Mouse (Mus musculus) heart, embryonic 13.5 days (tissue): ENCODE results near the gene Qsox2. TPM values are rescaled to one million over a fixed set of nuclear protein-coding genes. Genes with fewer than 3 reads are reported as not detected.

ENCODE experiments used
- ATAC-seq: fragments of 200-750 bp; cut with Nextera tagmentation; 2 replicates; pipeline ENCODE4 v1.8.0; 2017; ENCODE audit warnings: moderate TSS enrichment; ENCODE audit not compliant: insufficient number of reproducible peaks, low FRiP score, low TSS enrichment; ENCODE audit errors: extremely low read depth
- H3K27ac ChIP-seq: fragments of 300-500 bp; sonication (generic); replicated peaks from 2 replicates; pipeline ENCODE4 v1.5.1; 2015; ENCODE audit warnings: moderate library complexity, mild to moderate bottlenecking, inconsistent platforms
- H3K27me3 ChIP-seq: fragments of 300-500 bp; sonication (generic); replicated peaks from 2 replicates; pipeline ENCODE4 v1.6.1; 2015; ENCODE audit warnings: mild to moderate bottlenecking, inconsistent platforms
- H3K36me3 ChIP-seq: fragments of 300-500 bp; sonication (generic); 2 replicates; pipeline ENCODE4 v1.6.1; 2015; ENCODE audit warnings: mild to moderate bottlenecking, inconsistent platforms
- H3K4me1 ChIP-seq: fragments of 300-500 bp; sonication (generic); 2 replicates; pipeline ENCODE4 v1.6.1; 2015; ENCODE audit warnings: inconsistent platforms
- H3K4me2 ChIP-seq: fragments of 300-500 bp; sonication (generic); 2 replicates; pipeline ENCODE4 v1.6.1; 2015; ENCODE audit warnings: inconsistent platforms, mild to moderate bottlenecking, moderate library complexity
- H3K4me3 ChIP-seq: fragments of 300-500 bp; sonication (generic); 2 replicates; pipeline ENCODE4 v1.5.1; 2015; ENCODE audit warnings: moderate library complexity, mild to moderate bottlenecking, inconsistent platforms
- H3K9ac ChIP-seq: fragments of 300-500 bp; sonication (generic); 2 replicates; pipeline ENCODE4 v1.6.1; 2015; ENCODE audit warnings: inconsistent platforms, mild to moderate bottlenecking, moderate library complexity
- H3K9me3 ChIP-seq: fragments of 300-500 bp; sonication (generic); 2 replicates; pipeline ENCODE4 v1.6.1; 2016; ENCODE audit warnings: inconsistent platforms
- WGBS: fragments of 180-500 bp; shearing (Covaris S2); methylation state at CpG from one replicate; pipeline ENCODE4 v1.1.7; 2015; ENCODE audit warnings: mixed read lengths; 5-methylcytosine and 5-hydroxymethylcytosine counted together
- polyA plus RNA-seq: library from polyadenylated mRNA; unstranded; fragments of >200 nt; fragmentation: Nextera tagmentation; extraction: Ambion mirVana; gene quantifications from 2 replicates; pipeline ENCODE4 v1.2.1, GENCODE M21; 2015

Qsox2 gene
- polyA plus RNA-seq, 1 experiment from 2014 or later: 11.3 TPM

DNA sequence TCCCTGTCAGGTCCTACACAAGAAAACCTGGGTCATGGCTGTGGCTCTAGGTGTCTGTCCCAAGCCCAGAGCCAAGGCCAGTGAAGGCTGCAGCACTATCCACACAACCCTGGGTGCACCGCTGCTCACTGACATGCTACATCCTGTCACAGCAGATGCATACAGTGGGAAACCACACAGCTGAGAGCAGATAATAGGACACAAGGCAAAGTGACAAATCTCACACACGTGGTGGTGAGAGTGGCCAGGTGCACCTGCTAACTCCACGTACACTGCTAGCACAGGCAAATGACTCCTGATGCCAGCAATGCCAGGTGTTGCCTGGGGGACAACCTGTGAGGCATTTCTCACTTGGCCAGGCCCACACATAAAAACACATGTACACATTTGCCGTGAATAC is 12.1 kb downstream of the Qsox2 start:
- H3K9ac ChIP-seq: no peak overlapping the region
- 81% methylated on average over 4 of the region's 4 CpGs for WGBS
- no peak overlapping the region for H3K4me2 ChIP-seq
- no peak overlapping the region for H3K4me3 ChIP-seq
- H3K9me3 ChIP-seq: no peaks in the 10 kb centered on the region
- no peaks in the 10 kb centered on the region for H3K4me1 ChIP-seq
- no peaks in the 10 kb centered on the region for H3K27me3 ChIP-seq
- peaks cover 54% of the 10 kb centered on the region for H3K36me3 ChIP-seq
- H3K27ac ChIP-seq: no peak overlapping the region
- ATAC-seq: no peak

DNA sequence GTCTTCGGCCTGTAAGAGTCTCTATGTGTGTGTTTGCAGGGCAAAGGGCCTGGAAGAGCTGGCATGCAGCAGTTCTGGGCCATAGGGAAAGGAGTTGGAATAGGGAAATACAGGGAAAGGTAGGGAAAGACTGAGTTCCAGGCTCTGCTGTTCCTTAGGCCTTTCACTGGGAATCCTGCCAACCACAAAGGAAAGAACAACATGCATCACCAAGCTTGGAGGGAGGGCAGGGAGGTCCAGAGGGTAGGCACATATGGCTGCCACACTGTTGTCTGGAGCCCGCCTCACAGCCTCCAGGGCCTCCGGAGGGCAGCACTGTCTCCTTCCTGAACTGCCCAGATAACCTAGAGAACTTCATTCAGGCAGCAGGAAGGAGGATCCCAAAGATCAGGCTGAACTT is 13.4 kb downstream of the Qsox2 start:
- Histone ChIP-seq H3K27me3 (no peaks in the 10 kb centered on the region), H3K4me3 (no peak overlapping the region), H3K9me3 (no peaks in the 10 kb centered on the region), H3K4me2 (no peak overlapping the region), H3K27ac (no peak overlapping the region), H3K36me3 (peaks cover 67% of the 10 kb centered on the region), H3K9ac (no peak overlapping the region), H3K4me1 (no peaks in the 10 kb centered on the region)
- no peak for ATAC-seq
- 72% methylated on average over 3 of the region's 3 CpGs for WGBS

DNA sequence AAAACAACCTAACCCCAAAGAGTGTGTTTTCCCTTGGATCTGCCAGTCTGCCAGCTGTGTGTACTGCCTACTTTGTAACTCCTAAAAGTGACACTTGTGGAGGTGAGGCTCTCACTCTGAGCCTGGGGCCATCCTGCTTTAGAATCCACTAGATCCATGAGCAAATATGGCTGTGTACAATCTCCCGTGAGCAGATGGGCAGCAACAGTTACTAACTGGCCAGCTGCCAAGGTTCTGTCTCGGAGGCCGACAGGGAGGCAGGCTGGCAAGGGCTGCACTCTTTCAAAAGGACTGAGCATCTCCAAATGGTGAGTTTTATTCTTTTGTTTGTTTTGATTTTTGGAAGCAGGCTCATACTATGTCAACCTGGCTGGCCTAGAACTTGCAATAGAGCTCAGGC is 22.8 kb downstream of the Qsox2 start:
- Histone ChIP-seq H3K27me3 (no peaks in the 10 kb centered on the region), H3K36me3 (peaks cover 78% of the 10 kb centered on the region), H3K4me3 (no peak overlapping the region), H3K4me2 (no peak overlapping the region), H3K27ac (no peak overlapping the region), H3K9me3 (no peaks in the 10 kb centered on the region; the same call in 1 of the 2 replicates), H3K9ac (no peak overlapping the region), H3K4me1 (0 out of 2 replicates have a peak, but pooled peaks cover 7% of the 10 kb centered on the region)
- WGBS: 12% methylated on average over 3 of the region's 3 CpGs
- ATAC-seq: no peak

DNA sequence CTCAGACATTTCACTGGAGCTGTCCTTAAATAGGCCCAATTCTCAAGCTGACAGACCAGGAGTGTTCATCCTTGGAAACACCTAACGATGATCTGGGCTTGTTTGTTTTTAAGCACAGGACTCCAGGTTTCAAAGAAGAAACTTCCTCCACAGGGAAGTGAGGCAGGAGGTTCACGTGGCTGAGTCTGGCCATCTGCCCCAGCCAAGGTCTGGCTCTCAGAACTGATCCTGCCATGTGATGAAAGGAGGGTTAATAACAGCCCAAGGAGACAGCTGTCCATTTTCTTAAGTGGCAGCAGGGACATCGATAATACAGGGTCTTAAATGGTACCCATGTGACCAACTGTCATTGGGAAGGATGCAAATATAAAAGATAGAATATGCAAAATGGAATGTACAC is 27.8 kb downstream of the Qsox2 start:
- H3K4me2 ChIP-seq: no peak overlapping the region
- H3K9ac ChIP-seq: no peak overlapping the region
- H3K9me3 ChIP-seq: no peaks in the 10 kb centered on the region; the same call in 1 of the 2 replicates
- H3K27me3 ChIP-seq: peaks cover 35% of the 10 kb centered on the region
- no peak for ATAC-seq
- WGBS: 77% methylated on average over 3 of the region's 3 CpGs
- no peak overlapping the region for H3K27ac ChIP-seq
- peaks cover 45% of the 10 kb centered on the region for H3K36me3 ChIP-seq
- no peak overlapping the region for H3K4me3 ChIP-seq
- H3K4me1 ChIP-seq: peaks cover 11% of the 10 kb centered on the region

DNA sequence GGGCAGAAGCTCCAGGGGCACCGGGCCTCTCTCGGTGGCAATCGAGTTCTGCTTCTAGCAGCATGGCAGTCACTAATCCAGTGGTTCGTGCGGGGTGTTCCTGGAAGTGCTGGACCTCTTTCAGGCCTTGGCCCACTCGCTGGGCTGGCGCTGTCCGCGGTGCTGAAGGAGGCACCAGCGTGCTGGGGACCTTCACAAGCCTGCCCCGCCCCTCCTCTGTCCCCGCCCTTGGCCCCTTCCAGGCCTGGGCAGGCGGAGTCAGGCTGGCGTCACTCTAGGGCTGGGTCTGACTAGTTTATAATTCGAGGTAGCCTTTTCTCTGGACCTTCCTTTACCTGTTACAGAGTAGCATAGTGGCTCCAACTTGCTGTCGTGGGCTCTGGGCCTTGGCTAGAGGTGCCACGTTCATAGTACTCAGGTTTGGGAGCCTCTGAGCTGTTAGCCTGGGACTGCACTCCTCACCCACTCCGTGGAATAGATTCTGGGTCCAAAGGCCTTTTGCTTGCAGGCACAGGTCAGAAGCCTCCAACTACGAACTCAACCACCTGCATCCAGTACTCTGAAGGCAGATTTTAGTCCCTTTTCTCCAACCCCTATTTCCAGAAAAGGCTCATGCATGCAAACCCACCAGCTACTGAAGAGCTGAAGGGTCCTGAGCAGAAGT is 29.1 kb downstream of the Qsox2 start, which contains the start of gene Lhx3:
Gene Lhx3, minus strand, starts transcription at position 164 of the 664 bp plus-strand sequence.
- WGBS: 4% methylated on average over 19 of the region's 19 CpGs
- H3K9ac ChIP-seq: no peak within 1 kb of the TSS
- H3K27ac ChIP-seq: no peak within 1 kb of the TSS
- H3K4me2 ChIP-seq: no peak within 1 kb of the TSS
- H3K36me3 ChIP-seq: peaks cover 39% of the 10 kb centered on the region
- H3K4me3 ChIP-seq: no peak within 1 kb of the TSS
- ATAC-seq: peak; percentile 42; the same call in 1 of the 2 replicates
- peaks cover 8% of the 10 kb centered on the region for H3K4me1 ChIP-seq
- H3K27me3 ChIP-seq: peaks cover 48% of the 10 kb centered on the region
- H3K9me3 ChIP-seq: no peaks in the 10 kb centered on the region; the same call in 1 of the 2 replicates

DNA sequence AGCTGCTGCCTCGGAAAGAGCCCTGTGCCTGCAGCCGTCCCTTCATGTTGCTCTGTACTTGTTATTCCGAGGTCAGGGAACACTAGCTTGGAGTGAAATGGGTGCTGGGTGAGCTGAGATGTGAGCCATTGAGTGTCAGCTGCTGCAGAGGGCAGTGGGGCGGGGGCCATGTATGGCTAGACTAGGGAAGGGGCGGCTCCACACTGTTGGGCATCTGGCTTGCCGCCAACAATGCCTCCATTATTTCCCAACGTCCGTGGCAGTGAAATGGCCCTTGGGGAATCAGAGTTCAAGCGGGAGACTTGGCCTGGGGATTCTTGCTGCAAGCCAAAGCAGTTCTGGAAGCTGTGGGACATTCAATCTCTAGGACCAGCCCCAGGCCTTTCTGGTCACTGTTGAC is 29.8 kb downstream of the Qsox2 start:
- H3K9me3 ChIP-seq: no peaks in the 10 kb centered on the region; the same call in 1 of the 2 replicates
- no peak overlapping the region for H3K9ac ChIP-seq
- H3K36me3 ChIP-seq: peaks cover 34% of the 10 kb centered on the region
- WGBS: 15% methylated on average over 9 of the region's 9 CpGs
- H3K27ac ChIP-seq: no peak overlapping the region
- no peak overlapping the region for H3K4me2 ChIP-seq
- H3K27me3 ChIP-seq: peaks cover 55% of the 10 kb centered on the region
- no peak overlapping the region for H3K4me3 ChIP-seq
- no peak for ATAC-seq
- peaks cover 13% of the 10 kb centered on the region for H3K4me1 ChIP-seq

DNA sequence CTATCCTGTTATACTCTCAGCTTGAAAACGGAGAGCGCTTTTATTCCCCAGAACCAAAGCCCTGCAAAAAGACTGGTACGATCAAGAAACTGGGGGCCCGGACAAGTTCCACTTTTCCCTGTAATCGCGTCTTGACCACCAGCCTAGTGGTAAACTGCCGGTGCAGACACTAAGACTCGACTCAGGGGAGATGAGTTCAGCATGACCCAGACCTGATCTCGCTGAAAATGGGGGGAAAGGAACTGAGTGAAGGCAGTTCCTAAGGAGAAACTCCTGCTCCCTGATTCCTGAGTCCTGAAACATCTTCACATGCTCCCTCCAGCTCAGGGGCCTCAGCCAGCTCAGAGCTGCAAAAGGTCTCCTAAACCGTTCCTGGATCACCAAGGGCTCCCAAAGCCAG is 31.6 kb downstream of the Qsox2 start:
- 16% methylated on average over 10 of the region's 10 CpGs for WGBS
- H3K27ac ChIP-seq: no peak overlapping the region
- peaks cover 20% of the 10 kb centered on the region for H3K4me1 ChIP-seq
- H3K27me3 ChIP-seq: peaks cover 73% of the 10 kb centered on the region
- H3K9ac ChIP-seq: no peak overlapping the region
- no peaks in the 10 kb centered on the region for H3K9me3 ChIP-seq
- ATAC-seq: no peak
- no peak overlapping the region for H3K4me3 ChIP-seq
- H3K4me2 ChIP-seq: no peak overlapping the region
- peaks cover 16% of the 10 kb centered on the region for H3K36me3 ChIP-seq

DNA sequence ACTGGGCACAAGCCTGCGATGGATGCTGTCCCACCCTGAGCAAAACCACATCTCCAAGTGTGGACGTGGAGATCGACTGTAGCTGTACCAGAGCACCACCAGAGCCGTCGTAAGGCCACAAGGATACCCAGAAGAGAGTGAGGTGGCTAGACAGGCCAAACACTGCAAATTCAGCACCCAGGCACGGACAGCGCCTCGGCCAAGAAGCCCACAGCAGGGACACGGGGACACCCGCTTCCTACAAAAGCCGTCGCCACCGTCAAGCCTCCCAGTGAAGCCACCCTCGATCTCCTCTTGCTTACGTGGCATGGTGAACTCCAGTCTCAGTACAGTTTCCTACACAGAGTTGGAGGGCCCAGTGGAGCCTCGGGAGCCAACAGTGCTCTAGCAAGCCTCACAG is 32.2 kb downstream of the Qsox2 start:
- Histone ChIP-seq H3K9me3 (no peaks in the 10 kb centered on the region), H3K9ac (no peak overlapping the region), H3K36me3 (peaks cover 10% of the 10 kb centered on the region), H3K4me1 (peaks cover 20% of the 10 kb centered on the region), H3K27ac (no peak overlapping the region), H3K4me3 (no peak overlapping the region), H3K4me2 (no peak overlapping the region), H3K27me3 (peaks cover 79% of the 10 kb centered on the region)
- ATAC-seq: no peak
- 1% methylated on average over 16 of the region's 16 CpGs for WGBS

DNA sequence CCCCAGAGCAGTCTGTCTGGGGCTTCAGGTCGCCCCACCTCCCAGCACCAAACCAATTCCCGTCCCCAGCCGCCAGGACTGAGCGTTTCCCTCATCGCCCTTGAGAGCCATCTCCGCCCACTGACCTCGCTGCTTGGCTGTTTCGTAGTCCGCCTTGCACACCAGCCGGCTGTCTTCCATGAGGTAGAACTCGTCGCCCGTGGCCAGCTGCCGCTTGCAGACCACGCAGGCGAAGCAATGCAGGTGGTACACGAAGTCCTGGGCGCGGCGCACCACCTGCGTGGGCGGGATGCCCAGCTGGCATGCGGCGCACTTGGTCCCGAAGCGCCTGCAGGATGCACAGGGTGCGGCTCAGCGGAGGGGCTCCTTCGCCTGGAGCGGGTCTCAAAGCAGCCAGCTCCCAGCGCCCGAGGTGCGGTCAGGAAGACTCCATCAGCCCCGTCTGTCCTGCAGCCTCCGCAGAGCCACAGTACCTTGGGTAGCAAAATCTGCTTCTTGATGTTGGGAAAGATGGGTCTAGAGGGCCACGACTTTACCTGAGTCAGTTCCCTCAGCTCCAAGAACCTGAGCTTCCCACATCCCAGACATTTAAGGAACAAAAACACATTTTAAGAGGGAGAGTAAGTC is 34.4 kb downstream of the Qsox2 start:
- WGBS: 3% methylated on average over 36 of the region's 36 CpGs
- Histone ChIP-seq H3K9ac (no peak overlapping the region), H3K4me1 (peaks cover 26% of the 10 kb centered on the region), H3K27ac (no peak overlapping the region), H3K36me3 (no peaks in the 10 kb centered on the region), H3K4me2 (peak overlapping the region; percentile 15; the same call in 1 of the 2 replicates), H3K4me3 (peak overlapping the region; percentile 28; the same call in 1 of the 2 replicates), H3K27me3 (peaks cover 100% of the 10 kb centered on the region), H3K9me3 (no peaks in the 10 kb centered on the region)
- no peak for ATAC-seq

DNA sequence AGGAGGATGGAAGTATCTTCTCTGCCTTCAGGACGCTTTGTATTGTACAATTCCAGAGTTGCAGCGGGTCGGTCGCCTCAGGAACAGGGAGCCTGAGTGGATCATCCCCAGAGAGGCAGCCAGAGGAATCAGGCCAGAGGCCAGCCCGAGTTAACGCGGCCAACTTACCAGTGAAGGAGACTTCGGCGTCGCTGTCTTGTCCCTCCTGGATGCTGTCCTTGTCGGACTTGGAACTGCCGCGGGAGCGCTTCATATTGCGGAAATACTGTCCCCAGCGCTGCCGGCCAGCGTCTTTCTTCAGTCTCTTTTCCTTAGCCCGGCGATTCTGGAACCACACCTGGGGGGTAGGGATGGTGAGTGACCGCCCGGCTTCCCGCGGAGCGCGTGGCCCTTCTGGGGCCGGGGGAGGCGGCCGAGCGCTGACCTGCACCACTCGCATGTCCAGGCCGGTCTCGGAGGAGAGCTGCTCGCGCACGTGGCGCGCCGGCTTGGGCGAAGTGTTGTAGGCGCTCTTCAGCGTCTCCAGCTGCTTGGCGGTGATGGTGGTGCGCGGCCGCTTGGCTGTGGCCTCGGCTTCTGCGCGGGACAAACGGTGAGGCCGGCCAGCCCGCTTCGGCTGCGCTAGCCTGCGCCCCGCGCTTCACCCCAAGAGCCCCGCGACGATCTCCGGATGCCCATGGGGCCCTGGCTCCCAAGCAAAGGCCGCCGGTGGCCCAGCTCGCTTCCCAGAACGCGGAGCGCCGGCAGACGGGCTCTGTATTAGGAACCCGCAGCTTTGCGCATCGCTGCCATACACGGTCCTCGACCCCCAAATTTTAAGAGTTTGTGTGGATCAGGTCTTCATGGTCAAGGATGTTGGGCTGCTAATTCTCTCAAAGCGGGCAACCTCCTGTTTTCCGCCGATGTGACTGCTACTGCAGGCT is 35.1 kb downstream of the Qsox2 start:
- under 1% methylated on average over 77 of the region's 77 CpGs for WGBS
- peaks cover 100% of the 10 kb centered on the region for H3K27me3 ChIP-seq
- peaks cover 29% of the 10 kb centered on the region for H3K4me1 ChIP-seq
- no peak overlapping the region for H3K9ac ChIP-seq
- no peaks in the 10 kb centered on the region for H3K9me3 ChIP-seq
- H3K4me2 ChIP-seq: peak overlapping the region; percentile 51
- no peak overlapping the region for H3K27ac ChIP-seq
- H3K36me3 ChIP-seq: no peaks in the 10 kb centered on the region
- no peak for ATAC-seq
- H3K4me3 ChIP-seq: peak overlapping the region; percentile 28

DNA sequence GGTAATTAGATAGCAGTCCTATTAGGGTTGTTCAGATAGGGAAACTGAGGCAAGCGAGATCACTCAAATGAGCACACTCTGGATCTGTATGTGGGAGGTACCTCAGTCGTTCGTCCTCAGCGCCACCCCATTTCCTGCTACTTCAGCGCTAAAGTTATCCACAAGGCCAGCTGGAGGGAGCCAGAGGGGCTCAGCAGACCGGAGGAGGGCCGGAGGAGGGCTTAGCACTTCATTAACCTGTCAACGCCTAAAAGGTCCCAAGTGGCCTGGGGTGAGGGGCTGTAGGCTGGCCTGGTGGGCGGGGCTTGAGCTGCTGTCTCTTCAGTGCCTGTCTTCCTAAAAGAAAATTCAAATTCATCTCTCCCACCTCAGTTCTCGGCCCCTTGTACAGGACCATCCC is 38.8 kb downstream of the Qsox2 start:
- Histone ChIP-seq H3K27me3 (peaks cover 100% of the 10 kb centered on the region), H3K36me3 (no peaks in the 10 kb centered on the region), H3K9ac (no peak overlapping the region), H3K27ac (no peak overlapping the region), H3K4me1 (peaks cover 24% of the 10 kb centered on the region), H3K4me2 (peak overlapping the region; percentile 52), H3K9me3 (no peaks in the 10 kb centered on the region), H3K4me3 (peak overlapping the region; percentile 25; the same call in 1 of the 2 replicates)
- ATAC-seq: no peak
- WGBS: 1% methylated on average over 10 of the region's 10 CpGs
